Comparison of ENCODE assay signal across 8 mouse cellular contexts in the genomic region with DNA sequence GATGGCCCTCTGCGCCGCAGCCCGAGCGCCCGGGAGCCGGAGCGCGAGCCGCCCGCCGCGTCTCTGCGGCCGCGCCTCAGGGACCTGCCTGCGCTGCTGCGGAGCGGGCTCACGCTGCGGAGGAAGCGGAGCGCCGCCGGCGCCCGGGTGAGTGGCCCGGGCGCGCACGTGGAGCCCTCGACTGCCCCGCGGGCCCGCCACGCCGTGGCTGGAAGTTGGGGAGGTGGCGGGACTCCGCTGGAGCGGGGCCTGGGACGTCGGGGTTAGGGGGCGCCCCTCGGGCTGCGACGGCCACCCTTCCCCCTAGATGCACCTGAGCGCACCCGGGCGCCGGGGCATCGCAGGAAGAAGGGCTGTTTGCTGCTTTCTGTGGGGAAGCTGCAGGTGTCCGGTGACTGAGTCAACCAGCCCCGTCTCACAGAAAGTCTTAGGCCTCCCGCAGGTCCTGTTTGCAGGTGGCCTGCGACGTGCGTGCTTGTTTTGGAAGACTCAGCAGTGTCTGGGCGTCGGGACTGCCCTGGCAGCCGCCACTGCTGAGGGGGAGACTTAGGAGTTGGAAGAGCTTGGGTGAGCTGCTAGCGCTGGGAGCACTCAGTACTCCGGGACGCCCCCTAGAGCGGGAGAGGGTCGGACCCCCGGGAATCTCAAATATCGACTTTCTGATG. TPM values are rescaled to one million over a fixed set of nuclear protein-coding genes. Genes with fewer than 3 reads are reported as not detected.
A peak's percentile ranks its signal among the peaks of the same experiment; 100 is the strongest.
DNase-seq lines count a peak whose midpoint lies in the region; ATAC-seq lines count a peak whose summit lies in the region.

No protein-coding gene starts in this region.

- ATAC-seq in forebrain, embryonic 15.5 days (replicated peaks): peak; percentile 83
- ATAC-seq in hematopoietic stem cell, adult 5-6 weeks (replicated peaks in 1 of 2; ENCODE audit: insufficient read depth in 1 of 2, low FRiP score in 2 of 2, low TSS enrichment in 1 of 2, low read depth in 1 of 2, poor library complexity in 2 of 2, severe bottlenecking in 2 of 2): peak; percentile 25 to 52

- peaks cover 31% of the 10 kb centered on the region for H3K27me3 ChIP-seq in forebrain, embryonic 15.5 days

- no peaks in the 10 kb centered on the region for H3K9me3 ChIP-seq in forebrain, embryonic 15.5 days

- H3K36me3 ChIP-seq in forebrain, embryonic 15.5 days: no peaks in the 10 kb centered on the region

- H3K27ac ChIP-seq in forebrain, embryonic 15.5 days (replicated peaks): peak overlapping the region; percentile 37; the same call in 1 of the 2 replicates

- H3K9ac ChIP-seq in forebrain, embryonic 15.5 days (replicated peaks): peak overlapping the region; percentile 66

- peak overlapping the region; percentile 94 for H3K4me2 ChIP-seq in forebrain, embryonic 15.5 days (replicated peaks)

- DNase-seq in CD4-positive, CD25-positive, alpha-beta regulatory T cell, adult 2 months (ENCODE audit: low read depth, low spot score): peak; percentile 36
- peak; percentile 43 for DNase-seq in adrenal gland, postnatal 14 days
- peak; percentile 36 to 41 for DNase-seq in layer of hippocampus, postnatal 14 days (ENCODE audit: low spot score in 2 of 2)
- peak; percentile 61 for DNase-seq in lung, postnatal 10 days
- peak; percentile 44 for DNase-seq in retina, postnatal 1 day
- peak; percentile 71 for DNase-seq in thymus, postnatal 4 days

- peaks cover 14% of the 10 kb centered on the region for H3K4me1 ChIP-seq in forebrain, embryonic 15.5 days

- peak overlapping the region; percentile 75 for H3K4me3 ChIP-seq in forebrain, embryonic 15.5 days

- WGBS in forebrain, embryonic 15.5 days: under 1% methylated on average over 66 of the region's 66 CpGs

RNA-seq across cellular contexts. Expression of a gene that starts 17.9 kb away (rescaled TPM):
- 38.9 and 42.0 TPM in 2 replicates for total RNA-seq in adrenal gland, postnatal 14 days (2021)
- 30.5 and 31.0 TPM in 2 replicates for polyA plus RNA-seq in forebrain, embryonic 15.5 days (2015; fragmentation: Nextera tagmentation; extraction: Ambion mirVana)
- 5.2 and 5.5 TPM in 2 replicates for total RNA-seq in hematopoietic stem cell, adult 5-6 weeks (2017)
- 100 to 1,000 TPM; 123 to 126 TPM for total RNA-seq in layer of hippocampus, postnatal 14 days (2021)

Comparison
In these comparisons a context has a peak if more than half of its experiments do, and no peak if none do; other contexts are left out.
1. Peak in every context shown above with its lines: DNase-seq, ATAC-seq, H3K4me3 ChIP-seq and H3K27ac ChIP-seq.